Mouse (Mus musculus) liver, embryonic 15.5 days (tissue): ENCODE measurements around the gene Banf2. TPM values are rescaled to one million over a fixed set of nuclear protein-coding genes. Genes with fewer than 3 reads are reported as not detected.

Experiments used
- ATAC-seq: fragments of 200-750 bp; cut with Nextera tagmentation; 2 replicates; pipeline ENCODE4 v1.8.0; 2017; ENCODE audit warnings: moderate number of reproducible peaks, mild to moderate bottlenecking, moderate library complexity; ENCODE audit not compliant: insufficient read depth
- H3K27ac ChIP-seq: fragments of 300-500 bp; sonication (generic); replicated peaks from 2 replicates; pipeline ENCODE4 v1.5.1; 2015; ENCODE audit warnings: mild to moderate bottlenecking, inconsistent platforms
- H3K27me3 ChIP-seq: fragments of 300-500 bp; sonication (generic); 2 replicates; pipeline ENCODE4 v1.6.1; 2015; ENCODE audit warnings: mild to moderate bottlenecking, inconsistent platforms
- H3K36me3 ChIP-seq: fragments of 300-500 bp; sonication (generic); replicated peaks from 2 replicates; pipeline ENCODE4 v1.6.1; 2015; ENCODE audit warnings: moderate library complexity, mild to moderate bottlenecking, inconsistent platforms
- H3K4me1 ChIP-seq: fragments of 300-500 bp; sonication (generic); replicated peaks from 2 replicates; pipeline ENCODE4 v1.6.1; 2015; ENCODE audit warnings: inconsistent platforms
- H3K4me2 ChIP-seq: fragments of 300-500 bp; sonication (generic); 2 replicates; pipeline ENCODE4 v1.6.1; 2015; ENCODE audit warnings: moderate library complexity, mild to moderate bottlenecking, inconsistent platforms
- H3K4me3 ChIP-seq: fragments of 300-500 bp; sonication (generic); replicated peaks from 2 replicates; pipeline ENCODE4 v1.5.1; 2015; ENCODE audit warnings: mild to moderate bottlenecking, inconsistent platforms
- H3K9ac ChIP-seq: fragments of 300-500 bp; sonication (generic); 2 replicates; pipeline ENCODE4 v1.6.1; 2015; ENCODE audit warnings: moderate library complexity, mild to moderate bottlenecking, inconsistent platforms
- H3K9me3 ChIP-seq: fragments of 300-500 bp; sonication (generic); replicated peaks from 2 replicates; pipeline ENCODE4 v1.6.1; 2016; ENCODE audit warnings: inconsistent platforms
- WGBS: fragments of 180-500 bp; shearing (Covaris S2); methylation state at CpG from one replicate; pipeline ENCODE4 v1.1.7; 2015; ENCODE audit warnings: mixed read lengths; ENCODE audit not compliant: insufficient replicate concordance; 5-methylcytosine and 5-hydroxymethylcytosine counted together
- polyA plus RNA-seq: library from polyadenylated mRNA; unstranded; fragments of >200 nt; fragmentation: Nextera tagmentation; extraction: Ambion mirVana; gene quantifications from 2 replicates; pipeline ENCODE4 v1.2.1, GENCODE M21; 2015

Gene Banf2
- polyA plus RNA-seq, 1 experiment from 2014 or later, result not detected

DNA sequence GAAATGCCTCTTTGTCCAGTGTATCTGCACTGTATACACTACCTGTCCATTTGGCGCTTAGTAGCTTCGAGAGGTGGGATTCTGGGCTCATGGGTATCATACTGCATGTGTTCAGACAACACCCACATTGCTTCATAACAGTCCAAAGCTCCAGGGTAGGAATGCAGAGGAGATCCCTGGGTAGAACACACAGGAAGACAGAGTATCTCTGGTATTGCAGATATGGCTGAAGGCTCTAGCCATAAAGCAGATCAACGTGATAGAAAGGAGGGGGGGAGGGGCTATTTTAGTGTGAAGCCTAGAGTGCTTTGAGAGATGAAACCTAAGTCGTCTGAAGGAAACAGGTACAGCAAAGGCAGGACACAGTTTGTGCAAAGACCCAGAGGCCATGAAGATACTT lies 6.4 kb upstream of the Banf2 start:
- Histone ChIP-seq H3K4me2 (no peak overlapping the region), H3K4me1 (no peaks in the 10 kb centered on the region), H3K27ac (no peak overlapping the region), H3K27me3 (no peaks in the 10 kb centered on the region), H3K9me3 (no peaks in the 10 kb centered on the region), H3K36me3 (no peaks in the 10 kb centered on the region), H3K9ac (no peak overlapping the region), H3K4me3 (no peak overlapping the region)
- 32% methylated on average over 4 of the region's 4 CpGs for WGBS
- no peak for ATAC-seq

DNA sequence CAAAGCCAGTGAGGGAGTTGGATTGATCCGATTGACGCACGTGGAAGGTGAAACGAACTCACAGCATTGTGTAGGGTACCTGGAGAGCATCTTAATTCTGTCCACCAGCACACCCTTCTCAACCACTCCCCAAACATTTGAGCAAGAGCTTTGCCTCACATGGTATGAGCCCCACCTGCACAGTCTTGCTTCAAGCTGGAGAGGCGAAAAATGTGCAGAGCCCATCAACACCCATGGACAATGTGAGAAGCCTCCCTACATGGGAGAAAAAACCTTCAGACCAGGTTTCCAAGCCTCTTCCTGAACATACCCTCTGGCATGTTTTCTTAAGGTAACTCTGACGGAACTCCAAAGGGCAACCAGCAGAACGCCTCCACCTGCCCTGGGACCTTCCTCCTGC lies 2.1 kb upstream of the Banf2 start:
- Histone ChIP-seq H3K27me3 (no peaks in the 10 kb centered on the region), H3K9me3 (no peaks in the 10 kb centered on the region), H3K4me1 (no peaks in the 10 kb centered on the region), H3K9ac (no peak overlapping the region), H3K4me3 (no peak overlapping the region), H3K36me3 (no peaks in the 10 kb centered on the region), H3K4me2 (no peak overlapping the region), H3K27ac (no peak overlapping the region)
- 77% methylated on average over 7 of the region's 7 CpGs for WGBS
- ATAC-seq, result no peak

DNA sequence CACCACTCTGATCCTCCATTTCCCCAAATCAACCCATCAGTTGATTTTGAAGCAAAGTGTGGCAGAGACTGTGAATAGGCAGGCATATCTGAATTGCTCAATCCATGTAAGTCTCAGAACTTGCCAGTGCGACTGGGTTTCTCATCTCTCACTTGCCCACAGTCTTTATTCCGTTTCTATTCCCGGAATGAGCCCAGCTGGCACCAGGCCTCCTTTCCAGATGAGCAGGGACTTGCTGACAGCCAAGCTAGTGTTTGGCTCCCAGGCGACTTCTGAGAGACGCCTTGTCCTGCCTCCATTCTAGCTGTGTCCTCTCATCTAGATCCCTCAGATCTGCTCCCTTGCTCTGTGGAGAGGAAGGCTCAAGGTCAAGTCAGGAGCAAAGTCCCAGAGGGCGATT lies 11.9 kb downstream of the Banf2 start:
- WGBS, result 60% methylated on average over 6 of the region's 6 CpGs
- no peak overlapping the region for H3K9ac ChIP-seq
- ATAC-seq, result no peak
- no peak overlapping the region for H3K27ac ChIP-seq
- no peak overlapping the region for H3K4me3 ChIP-seq
- no peaks in the 10 kb centered on the region for H3K27me3 ChIP-seq
- H3K36me3 ChIP-seq, result no peaks in the 10 kb centered on the region
- peaks cover 3% of the 10 kb centered on the region; the same call in 1 of the 2 replicates for H3K4me1 ChIP-seq
- H3K9me3 ChIP-seq, result no peaks in the 10 kb centered on the region
- no peak overlapping the region for H3K4me2 ChIP-seq

DNA sequence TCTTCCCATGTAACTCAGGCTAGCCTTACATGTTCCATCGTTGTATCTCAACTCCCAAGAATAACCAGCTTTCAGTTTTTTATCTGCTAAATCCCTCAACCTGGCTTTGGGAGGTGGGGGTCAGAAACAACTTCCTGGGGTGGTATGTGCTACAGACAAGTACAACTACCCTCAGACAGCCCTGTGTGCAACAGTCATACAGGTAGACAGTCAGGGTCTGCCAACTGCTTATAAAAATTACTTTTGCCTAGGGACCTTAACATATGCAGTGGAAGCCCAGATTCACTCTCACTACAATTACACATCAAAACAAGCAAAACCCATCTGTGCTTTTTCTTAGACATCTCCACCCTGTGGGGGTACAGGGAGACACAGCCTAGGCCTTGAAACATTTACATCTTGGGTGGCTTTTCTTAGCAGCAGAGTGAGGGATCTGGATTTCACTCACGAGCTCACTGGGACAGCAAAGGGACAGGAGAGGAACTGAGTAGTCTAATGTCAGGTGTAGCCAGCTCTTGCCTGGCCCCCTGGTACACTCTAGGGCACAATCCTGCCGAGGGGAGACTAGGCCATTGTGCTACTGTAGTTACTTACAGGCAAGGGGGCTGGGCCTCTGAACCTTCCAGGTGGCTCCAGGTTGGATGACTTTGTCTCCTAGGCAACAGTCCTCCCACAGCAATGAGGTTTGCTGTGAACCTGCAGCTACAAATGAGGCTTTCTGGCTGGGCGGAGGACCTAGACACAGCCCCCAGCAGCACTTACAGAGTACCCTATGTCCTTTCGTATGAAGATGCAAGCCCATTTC lies 13.1 kb downstream of the Banf2 start:
- H3K27ac ChIP-seq, result no peak overlapping the region
- H3K4me3 ChIP-seq, result no peak overlapping the region
- peaks cover 3% of the 10 kb centered on the region; the same call in 1 of the 2 replicates for H3K4me1 ChIP-seq
- no peak overlapping the region for H3K4me2 ChIP-seq
- no peaks in the 10 kb centered on the region for H3K36me3 ChIP-seq
- no peak overlapping the region for H3K9ac ChIP-seq
- H3K9me3 ChIP-seq, result no peaks in the 10 kb centered on the region
- 57% methylated on average over 5 of the region's 5 CpGs for WGBS
- no peaks in the 10 kb centered on the region for H3K27me3 ChIP-seq
- ATAC-seq, result no peak

DNA sequence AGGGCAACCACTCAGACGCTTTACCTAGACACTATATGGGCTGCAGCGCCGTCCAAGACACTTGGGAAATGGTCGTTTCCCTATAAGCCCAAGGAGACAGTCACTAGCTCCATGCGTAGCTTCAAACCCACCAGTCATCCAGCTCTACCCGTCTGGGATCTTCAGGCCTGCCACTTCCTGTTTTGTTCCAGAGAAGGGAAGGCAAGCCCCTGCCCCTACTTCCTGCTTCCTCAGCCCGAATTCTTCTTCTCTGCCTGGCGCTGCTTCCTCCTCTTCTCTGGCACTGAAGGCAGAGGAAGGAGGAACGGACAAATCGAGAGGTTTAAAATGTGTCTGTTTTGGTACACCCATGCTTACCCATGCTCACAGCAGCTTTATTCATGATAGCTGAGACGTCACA lies 14.1 kb downstream of the Banf2 start:
- Histone ChIP-seq H3K4me3 (no peak overlapping the region), H3K4me1 (peaks cover 3% of the 10 kb centered on the region; the same call in 1 of the 2 replicates), H3K9me3 (no peaks in the 10 kb centered on the region), H3K4me2 (no peak overlapping the region; the same call in none of the 2 replicates), H3K9ac (no peak overlapping the region), H3K27ac (no peak overlapping the region), H3K27me3 (no peaks in the 10 kb centered on the region), H3K36me3 (no peaks in the 10 kb centered on the region)
- 28% methylated on average over 11 of the region's 11 CpGs for WGBS
- ATAC-seq, result no peak

DNA sequence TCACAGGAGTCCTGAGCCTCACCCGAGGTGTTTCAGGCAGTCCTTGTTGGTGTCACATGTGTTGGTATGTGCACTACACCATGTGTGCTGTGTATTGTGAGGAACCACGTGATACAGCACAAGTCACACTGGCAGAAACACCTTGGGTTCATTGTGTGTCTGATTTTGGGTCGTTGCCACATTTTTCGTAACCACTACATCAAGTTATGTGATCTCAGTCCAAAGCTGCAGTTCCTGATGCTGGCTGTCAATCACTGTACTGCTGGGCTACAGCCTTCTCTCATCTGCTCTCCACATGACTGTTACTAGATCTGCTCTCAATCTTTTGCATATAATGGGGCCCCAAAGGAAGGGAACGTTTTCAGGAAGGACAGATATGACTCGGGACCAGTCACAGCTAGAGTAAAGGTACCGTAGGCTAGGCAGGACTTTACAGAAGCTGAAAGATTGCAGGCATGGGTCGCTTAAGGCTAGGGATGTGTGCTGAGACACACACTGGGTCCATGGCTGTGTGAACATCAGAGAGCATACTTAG lies 17.4 kb downstream of the Banf2 start:
- no peaks in the 10 kb centered on the region for H3K27me3 ChIP-seq
- H3K4me3 ChIP-seq, result no peak overlapping the region
- no peak overlapping the region for H3K9ac ChIP-seq
- ATAC-seq, result no peak
- no peaks in the 10 kb centered on the region for H3K36me3 ChIP-seq
- H3K27ac ChIP-seq, result no peak overlapping the region
- H3K9me3 ChIP-seq, result no peaks in the 10 kb centered on the region
- no peak overlapping the region for H3K4me2 ChIP-seq
- 38% methylated on average over 8 of the region's 8 CpGs for WGBS
- H3K4me1 ChIP-seq, result peaks cover 3% of the 10 kb centered on the region; the same call in 1 of the 2 replicates

DNA sequence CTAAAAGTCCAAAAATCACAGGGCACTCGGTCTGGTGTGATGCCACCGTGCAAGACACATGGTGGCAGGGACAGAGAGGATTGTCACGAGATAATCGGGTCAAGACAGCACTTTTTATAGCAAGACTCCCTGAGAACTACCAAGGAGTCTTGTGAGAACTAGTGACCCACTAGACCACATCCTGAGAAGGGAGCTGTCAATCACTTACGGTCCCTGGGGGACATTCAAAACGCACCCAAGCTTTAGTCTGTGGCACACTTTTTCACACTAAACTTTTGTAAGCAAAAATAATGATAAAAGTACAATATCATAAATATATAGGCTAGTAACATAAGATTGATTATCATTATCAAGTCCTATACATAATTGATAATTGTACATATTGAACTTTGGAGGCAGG lies 18.0 kb downstream of the Banf2 start:
- Histone ChIP-seq H3K4me3 (no peak overlapping the region), H3K9ac (no peak overlapping the region), H3K4me1 (peaks cover 3% of the 10 kb centered on the region; the same call in 1 of the 2 replicates), H3K27me3 (no peaks in the 10 kb centered on the region), H3K36me3 (no peaks in the 10 kb centered on the region), H3K4me2 (no peak overlapping the region), H3K27ac (no peak overlapping the region), H3K9me3 (no peaks in the 10 kb centered on the region)
- WGBS, result 49% methylated on average over 6 of the region's 6 CpGs
- ATAC-seq, result no peak

DNA sequence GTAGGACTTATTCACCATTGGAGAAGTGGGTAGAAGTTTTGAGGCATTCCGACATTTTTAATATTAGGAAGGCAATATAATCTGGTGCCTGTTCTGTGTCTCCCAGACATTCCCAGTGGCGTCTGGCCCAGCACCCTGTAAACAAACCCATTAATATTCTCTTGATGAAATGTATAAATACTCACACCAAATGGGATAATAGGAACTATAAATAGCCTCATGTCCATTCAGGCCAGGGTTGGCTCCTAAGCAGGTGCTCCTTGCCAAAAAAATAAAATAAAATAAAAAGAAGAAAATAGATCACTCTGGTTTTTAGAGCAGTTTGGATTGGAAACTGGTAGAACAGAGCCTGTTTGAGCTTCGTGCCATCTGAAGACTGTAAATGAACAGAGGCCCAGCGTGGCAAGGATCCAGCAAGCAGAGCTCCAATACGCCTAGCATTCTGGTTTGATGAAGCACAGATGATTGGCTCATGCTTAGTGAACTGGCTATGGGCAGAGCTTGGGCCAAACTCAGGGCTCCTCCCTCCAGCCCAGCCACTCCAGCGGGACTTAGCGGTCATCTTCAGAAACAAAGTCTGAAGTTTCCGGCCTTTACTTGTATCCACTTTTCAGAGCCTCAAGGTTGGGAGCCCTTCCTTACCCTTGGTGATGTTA lies 19.7 kb downstream of the Banf2 start:
- WGBS, result 68% methylated on average over 8 of the region's 8 CpGs
- Histone ChIP-seq H3K27me3 (no peaks in the 10 kb centered on the region), H3K4me3 (no peak overlapping the region), H3K27ac (no peak overlapping the region), H3K4me1 (no peaks in the 10 kb centered on the region; the same call in 1 of the 2 replicates), H3K9me3 (no peaks in the 10 kb centered on the region), H3K9ac (no peak overlapping the region), H3K4me2 (no peak overlapping the region), H3K36me3 (no peaks in the 10 kb centered on the region)
- no peak for ATAC-seq

DNA sequence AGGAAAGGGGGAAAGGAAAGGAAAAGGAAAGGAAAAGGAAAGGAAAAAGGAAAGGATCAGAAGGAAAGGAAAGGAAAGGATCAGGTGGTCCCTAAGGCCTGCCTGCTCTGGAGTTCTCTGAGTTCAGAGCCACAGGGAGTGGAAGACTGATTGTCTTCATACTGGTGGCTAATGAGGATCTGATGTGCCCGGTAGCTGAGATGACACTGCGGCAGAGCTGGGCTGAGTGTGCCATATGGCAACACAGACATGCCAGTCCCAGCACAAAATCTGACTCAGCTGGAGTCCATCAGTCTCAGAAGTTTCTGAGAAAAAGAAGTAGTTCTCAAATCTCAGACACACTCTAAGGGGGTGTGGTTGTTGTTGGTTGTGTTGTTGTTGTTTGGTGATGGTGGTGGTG lies 24.9 kb downstream of the Banf2 start:
- Histone ChIP-seq H3K9ac (no peak overlapping the region), H3K27ac (no peak overlapping the region), H3K4me1 (no peaks in the 10 kb centered on the region; the same call in 1 of the 2 replicates), H3K4me2 (no peak overlapping the region), H3K27me3 (no peaks in the 10 kb centered on the region), H3K9me3 (no peaks in the 10 kb centered on the region), H3K36me3 (no peaks in the 10 kb centered on the region), H3K4me3 (no peak overlapping the region)
- 79% methylated on average over 2 of the region's 2 CpGs for WGBS
- ATAC-seq, result no peak

DNA sequence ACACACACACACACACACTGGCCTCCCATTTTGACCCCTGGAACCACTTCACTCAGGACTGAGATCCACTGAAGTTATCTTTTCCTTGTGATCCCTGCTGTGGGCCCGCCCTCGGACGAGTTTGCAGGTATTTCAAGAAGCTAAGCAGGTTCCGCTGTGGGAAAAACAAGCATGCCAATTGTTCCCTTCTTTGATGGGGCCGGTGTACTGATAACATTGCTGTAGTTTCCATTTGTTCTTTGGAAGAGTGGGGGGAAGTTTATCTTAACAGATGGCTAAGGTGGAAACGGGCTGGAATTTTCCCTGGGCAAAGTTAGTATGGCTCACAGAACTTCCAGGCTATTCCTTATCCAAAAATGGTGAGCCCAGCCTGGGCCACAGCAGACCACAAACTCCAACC lies 28.8 kb downstream of the Banf2 start:
- ATAC-seq, result no peak
- Histone ChIP-seq H3K4me1 (no peaks in the 10 kb centered on the region), H3K36me3 (no peaks in the 10 kb centered on the region), H3K4me3 (no peak overlapping the region), H3K4me2 (no peak overlapping the region), H3K9ac (no peak overlapping the region), H3K27me3 (no peaks in the 10 kb centered on the region), H3K27ac (no peak overlapping the region), H3K9me3 (no peaks in the 10 kb centered on the region)
- 50% methylated on average over 6 of the region's 6 CpGs for WGBS

DNA sequence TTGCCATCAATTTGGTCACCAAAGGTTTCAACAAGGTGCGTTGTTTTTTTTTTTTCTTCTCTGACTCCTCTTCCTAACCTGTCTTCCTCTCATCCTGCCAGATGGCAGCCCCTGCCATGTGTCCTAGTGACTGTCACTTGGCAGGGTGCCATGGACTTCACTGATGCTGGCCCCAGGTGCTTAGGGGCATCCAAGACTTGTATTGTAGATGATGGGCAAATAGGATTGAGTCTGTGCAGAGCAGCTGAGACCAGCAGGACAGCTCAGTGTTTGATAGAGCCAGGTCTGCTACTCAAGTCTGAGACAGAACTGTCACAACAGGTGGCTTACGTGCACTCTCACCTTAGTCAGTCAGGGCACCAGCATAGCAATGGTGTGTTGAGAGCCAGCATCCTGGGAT lies 32.6 kb downstream of the Banf2 start:
- WGBS, result 78% methylated on average over 2 of the region's 2 CpGs
- no peaks in the 10 kb centered on the region for H3K27me3 ChIP-seq
- no peak overlapping the region for H3K4me2 ChIP-seq
- no peaks in the 10 kb centered on the region for H3K9me3 ChIP-seq
- no peaks in the 10 kb centered on the region for H3K4me1 ChIP-seq
- no peak for ATAC-seq
- no peaks in the 10 kb centered on the region for H3K36me3 ChIP-seq
- H3K27ac ChIP-seq, result no peak overlapping the region
- H3K9ac ChIP-seq, result no peak overlapping the region
- no peak overlapping the region for H3K4me3 ChIP-seq
